Mouse (Mus musculus): Measurements from ENCODE around the gene Snapc1. TPM values are rescaled to one million over a fixed set of nuclear protein-coding genes. Genes with fewer than 3 reads are reported as not detected.

Snapc1 gene
- polyA plus RNA-seq, 1 experiment, result 0.18 TPM

GRCm38 (mm10) chr12:73952879-73953278 is 11.4 kb upstream of the Snapc1 start:
- Histone ChIP-seq H3K36me3 (ENCODE audit: control insufficient read depth) (no peaks in the 10 kb centered on the region; the same call in 1 of the 2 replicates), H3K27me3 (ENCODE audit: control insufficient read depth) (peaks cover 11% of the 10 kb centered on the region), H3K9me3 (ENCODE audit: control insufficient read depth, low read length) (no peaks in the 10 kb centered on the region), H3K4me1 (ENCODE audit: control insufficient read depth) (peaks cover 25% of the 10 kb centered on the region), H3K4me3 (replicated peaks) (peak overlapping the region; percentile 57)
- TF ChIP-seq GATA1 (IDR thresholded peaks at IDR 0.05; ENCODE audit: low read length) (no peak), TAL1 (IDR thresholded peaks at IDR 0.05; ENCODE audit: low read length) (no peak)

DNA sequence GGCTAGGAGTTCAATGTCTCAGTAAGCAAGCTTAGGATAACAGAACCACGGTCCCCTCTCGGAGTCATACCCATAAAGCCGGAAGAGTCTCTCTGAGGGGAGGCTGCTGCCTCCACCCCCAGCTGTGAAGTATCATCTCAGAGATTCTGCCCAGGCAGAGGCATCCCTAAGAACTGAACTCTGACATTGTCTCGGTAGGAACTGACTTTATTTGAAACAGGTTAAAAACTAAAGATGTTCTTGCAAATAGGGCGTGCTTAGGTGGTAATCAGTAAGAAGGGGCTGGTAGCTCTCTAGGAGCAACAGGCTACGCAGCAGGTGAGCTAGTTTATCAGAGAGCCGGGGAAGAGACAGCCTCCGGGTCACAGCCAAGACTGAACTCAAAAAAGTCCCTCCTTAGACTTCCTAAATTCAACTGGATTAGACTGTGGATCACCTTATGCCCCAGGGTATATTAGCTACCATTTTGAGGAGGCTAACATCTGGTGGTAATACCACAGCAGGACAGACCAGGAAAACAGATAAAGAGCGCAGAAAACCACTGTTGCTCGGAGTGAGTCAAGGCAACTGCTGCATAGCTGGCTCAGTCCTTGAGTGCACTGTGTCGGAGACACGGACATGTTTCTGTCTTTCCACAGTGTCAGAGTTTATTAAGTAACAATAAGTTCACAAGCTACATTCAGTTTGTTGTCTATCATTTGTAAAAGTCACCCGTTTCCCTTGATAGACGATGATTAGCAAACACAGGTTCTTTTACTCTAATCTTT is 10.7 kb upstream of the Snapc1 start:
- no peaks in the 10 kb centered on the region for H3K36me3 ChIP-seq (ENCODE audit: control insufficient read depth)
- H3K4me3 ChIP-seq (replicated peaks), result peak overlapping the region; percentile 57
- no peaks in the 10 kb centered on the region for H3K9me3 ChIP-seq (ENCODE audit: control insufficient read depth, low read length)

DNA sequence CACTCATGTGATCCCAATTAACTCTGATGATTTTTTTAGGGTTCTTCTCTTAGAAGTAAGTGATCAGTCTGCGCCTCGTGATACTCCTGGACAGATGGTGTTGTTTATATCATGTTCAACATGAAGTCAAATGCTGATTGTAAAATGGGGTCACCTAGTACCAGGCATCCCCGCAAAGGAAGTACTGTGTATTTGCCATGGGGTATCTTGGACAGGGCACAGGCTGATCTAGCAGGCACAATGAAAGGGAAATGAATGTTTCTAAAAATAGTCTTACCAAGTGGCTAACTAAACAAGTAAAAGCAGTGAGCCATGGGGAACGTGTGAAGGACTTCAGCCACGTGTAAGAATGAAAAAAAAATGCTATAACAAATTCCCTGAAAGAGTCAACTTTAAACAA is 9.5 kb upstream of the Snapc1 start:
- H3K4me3 ChIP-seq (replicated peaks), result no peak overlapping the region
- TF ChIP-seq TAL1 (IDR thresholded peaks at IDR 0.05; ENCODE audit: low read length) (no peak), GATA1 (IDR thresholded peaks at IDR 0.05; ENCODE audit: low read length) (no peak)
- no peaks in the 10 kb centered on the region for H3K36me3 ChIP-seq (ENCODE audit: control insufficient read depth)
- H3K27me3 ChIP-seq (ENCODE audit: control insufficient read depth), result peaks cover 5% of the 10 kb centered on the region
- H3K4me1 ChIP-seq (ENCODE audit: control insufficient read depth), result peaks cover 19% of the 10 kb centered on the region
- no peaks in the 10 kb centered on the region for H3K9me3 ChIP-seq (ENCODE audit: control insufficient read depth, low read length)

More for the DNA sequence above, 10.7 kb upstream of the Snapc1 start:
- Histone ChIP-seq H3K4me1 (ENCODE audit: control insufficient read depth) (peaks cover 25% of the 10 kb centered on the region), H3K27me3 (ENCODE audit: control insufficient read depth) (peaks cover 11% of the 10 kb centered on the region)
- no peak for TF ChIP-seq TAL1 (IDR thresholded peaks at IDR 0.05; ENCODE audit: low read length)
- no peak for TF ChIP-seq GATA1 (IDR thresholded peaks at IDR 0.05; ENCODE audit: low read length)

- H3K4me3 ChIP-seq (replicated peaks), result no peak overlapping the region
- no peak for TF ChIP-seq GATA1 (IDR thresholded peaks at IDR 0.05; ENCODE audit: low read length)
- no peak for TF ChIP-seq TAL1 (IDR thresholded peaks at IDR 0.05; ENCODE audit: low read length)
These were observed 6.6 kb upstream of the Snapc1 start for GRCm38 (mm10) chr12:73957676-73958075.

GRCm38 (mm10) chr12:73958830-73959229 is 5.5 kb upstream of the Snapc1 start:
- TF ChIP-seq GATA1 (IDR thresholded peaks at IDR 0.05; ENCODE audit: low read length) (no peak), TAL1 (IDR thresholded peaks at IDR 0.05; ENCODE audit: low read length) (no peak)
- no peaks in the 10 kb centered on the region for H3K36me3 ChIP-seq (ENCODE audit: control insufficient read depth)
- peaks cover 9% of the 10 kb centered on the region for H3K4me1 ChIP-seq (ENCODE audit: control insufficient read depth)
- H3K9me3 ChIP-seq (ENCODE audit: control insufficient read depth, low read length), result no peaks in the 10 kb centered on the region
- H3K27me3 ChIP-seq (ENCODE audit: control insufficient read depth), result no peaks in the 10 kb centered on the region
- H3K4me3 ChIP-seq (replicated peaks), result no peak overlapping the region

More at GRCm38 (mm10) chr12:73957676-73958075, 6.6 kb upstream of the Snapc1 start:
- Histone ChIP-seq H3K27me3 (ENCODE audit: control insufficient read depth) (no peaks in the 10 kb centered on the region), H3K4me1 (ENCODE audit: control insufficient read depth) (peaks cover 17% of the 10 kb centered on the region), H3K36me3 (ENCODE audit: control insufficient read depth) (no peaks in the 10 kb centered on the region), H3K9me3 (ENCODE audit: control insufficient read depth, low read length) (no peaks in the 10 kb centered on the region)

GRCm38 (mm10) chr12:73969142-73969541 is 4.9 kb downstream of the Snapc1 start:
- Histone ChIP-seq H3K4me1 (ENCODE audit: control insufficient read depth) (peaks cover 13% of the 10 kb centered on the region), H3K9me3 (ENCODE audit: control insufficient read depth, low read length) (peaks cover 5% of the 10 kb centered on the region), H3K27me3 (ENCODE audit: control insufficient read depth) (no peaks in the 10 kb centered on the region), H3K4me3 (replicated peaks) (no peak overlapping the region), H3K36me3 (ENCODE audit: control insufficient read depth) (peaks cover 44% of the 10 kb centered on the region)
- TF ChIP-seq GATA1 (IDR thresholded peaks at IDR 0.05; ENCODE audit: low read length) (no peak), TAL1 (IDR thresholded peaks at IDR 0.05; ENCODE audit: low read length) (no peak)

DNA sequence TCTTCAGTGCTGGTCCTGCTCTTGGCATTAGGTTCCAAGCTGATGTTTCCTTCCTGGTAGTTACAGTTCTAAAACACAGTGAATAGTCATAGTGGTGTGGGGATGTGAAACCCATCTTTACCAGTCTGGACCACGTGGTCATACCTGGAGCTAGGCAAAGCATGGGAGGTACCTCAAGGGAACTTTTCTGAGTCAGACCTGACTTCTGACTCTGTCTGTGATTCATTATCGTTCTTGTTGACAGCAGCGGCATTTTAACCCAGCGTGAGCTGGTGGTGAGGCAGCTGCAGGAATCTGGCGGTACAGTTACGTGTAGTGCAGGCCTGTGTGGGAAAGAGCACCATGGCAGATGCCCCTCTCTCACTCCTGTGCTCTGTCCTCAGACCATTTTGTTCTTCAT is 10.3 kb downstream of the Snapc1 start:
- no peak for TF ChIP-seq TAL1 (IDR thresholded peaks at IDR 0.05; ENCODE audit: low read length)
- no peak for TF ChIP-seq GATA1 (IDR thresholded peaks at IDR 0.05; ENCODE audit: low read length)
- H3K4me3 ChIP-seq (replicated peaks), result no peak overlapping the region
- H3K9me3 ChIP-seq (ENCODE audit: control insufficient read depth, low read length), result peaks cover 5% of the 10 kb centered on the region
- H3K4me1 ChIP-seq (ENCODE audit: control insufficient read depth), result no peaks in the 10 kb centered on the region
- H3K27me3 ChIP-seq (ENCODE audit: control insufficient read depth), result no peaks in the 10 kb centered on the region
- H3K36me3 ChIP-seq (ENCODE audit: control insufficient read depth), result peaks cover 60% of the 10 kb centered on the region

DNA sequence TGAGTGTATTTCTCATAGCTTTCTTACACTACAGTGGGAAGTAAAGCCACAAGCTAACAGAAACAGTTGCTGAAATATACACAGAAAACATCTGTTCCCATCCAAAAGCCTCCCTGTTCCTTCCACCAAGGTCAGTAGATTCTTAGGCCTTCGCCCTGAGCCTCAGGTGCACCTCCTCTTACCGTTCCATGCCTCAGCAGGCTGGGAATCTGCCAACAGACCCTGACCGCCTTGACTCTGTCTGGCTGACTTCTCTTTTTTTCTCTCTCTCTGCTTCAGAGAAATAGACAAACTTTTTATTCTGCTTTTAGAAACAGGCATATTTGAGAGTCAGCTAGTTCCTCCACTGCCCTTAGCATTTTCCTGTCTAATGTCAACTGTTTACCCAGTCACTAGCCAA is 13.9 kb downstream of the Snapc1 start:
- Histone ChIP-seq H3K4me1 (ENCODE audit: control insufficient read depth) (no peaks in the 10 kb centered on the region), H3K4me3 (replicated peaks) (no peak overlapping the region), H3K9me3 (ENCODE audit: control insufficient read depth, low read length) (no peaks in the 10 kb centered on the region), H3K36me3 (ENCODE audit: control insufficient read depth) (peaks cover 52% of the 10 kb centered on the region), H3K27me3 (ENCODE audit: control insufficient read depth) (no peaks in the 10 kb centered on the region)
- TF ChIP-seq TAL1 (IDR thresholded peaks at IDR 0.05; ENCODE audit: low read length) (no peak), GATA1 (IDR thresholded peaks at IDR 0.05; ENCODE audit: low read length) (no peak)

- no peak for TF ChIP-seq GATA1 (IDR thresholded peaks at IDR 0.05; ENCODE audit: low read length)
- TF ChIP-seq TAL1 (IDR thresholded peaks at IDR 0.05; ENCODE audit: low read length), result no peak
- Histone ChIP-seq H3K36me3 (ENCODE audit: control insufficient read depth) (peaks cover 55% of the 10 kb centered on the region), H3K4me1 (ENCODE audit: control insufficient read depth) (no peaks in the 10 kb centered on the region)
These were observed 15.4 kb downstream of the Snapc1 start for GRCm38 (mm10) chr12:73979667-73980066.

More at GRCm38 (mm10) chr12:73979667-73980066, 15.4 kb downstream of the Snapc1 start:
- no peak overlapping the region for H3K4me3 ChIP-seq (replicated peaks)
- H3K9me3 ChIP-seq (ENCODE audit: control insufficient read depth, low read length), result no peaks in the 10 kb centered on the region
- H3K27me3 ChIP-seq (ENCODE audit: control insufficient read depth), result no peaks in the 10 kb centered on the region
